Mouse (Mus musculus) lung, postnatal 14 days (tissue): Measurements from ENCODE around the gene Frmd7.

Experiments used
- DNase-seq: peaks from one replicate; pipeline ENCODE4 v3.0.0; 2021

Gene Frmd7

GRCm38 (mm10) chrX:50850428-50851184, 91.9 kb downstream of the Frmd7 start:
- DNase-seq = no peak
